Mouse (Mus musculus) embryo, embryonic 11 days (tissue): ENCODE results near the gene Foxi1.
"Not testable (repeated sequence)": the region's sequence is repeated elsewhere in the genome, so short reads cannot be mapped to it uniquely, and the experiment has no call there.

ENCODE experiments used
- DNase-seq: peaks from one replicate; pipeline ENCODE4 v3.0.0-alpha.2; 2015

Foxi1 gene

GRCm38 (mm10) chr11:34207989-34208388 is at the start of gene Foxi1:
TSS of gene Foxi1 (minus strand) at chr11:34208089.
- no peak for DNase-seq

GRCm38 (mm10) chr11:34242979-34243378 is 35.1 kb upstream of the Foxi1 start:
- DNase-seq = no peak

GRCm38 (mm10) chr11:34240252-34240651 is 32.4 kb upstream of the Foxi1 start:
- DNase-seq = no peak

- no peak for DNase-seq
These were observed 31.8 kb upstream of the Foxi1 start for GRCm38 (mm10) chr11:34239691-34240090.

- no peak for DNase-seq
These were observed 29.0 kb upstream of the Foxi1 start for GRCm38 (mm10) chr11:34236885-34237284.

- DNase-seq = peak; percentile 71
These were observed 28.3 kb upstream of the Foxi1 start for GRCm38 (mm10) chr11:34236091-34236759.

GRCm38 (mm10) chr11:34228758-34229364 is 21.0 kb upstream of the Foxi1 start:
- peak; percentile 80 for DNase-seq

GRCm38 (mm10) chr11:34227180-34227579 is 19.3 kb upstream of the Foxi1 start:
- DNase-seq = no peak

- not testable (repeated sequence) for DNase-seq
These were observed 12.7 kb upstream of the Foxi1 start for GRCm38 (mm10) chr11:34220596-34220995.

GRCm38 (mm10) chr11:34212853-34213252 is 5.0 kb upstream of the Foxi1 start:
- peak; percentile 74 for DNase-seq

GRCm38 (mm10) chr11:34202769-34203168 is 5.1 kb downstream of the Foxi1 start:
- DNase-seq = no peak

- no peak for DNase-seq
These were observed 12.7 kb downstream of the Foxi1 start for GRCm38 (mm10) chr11:34195142-34195541.

- no peak for DNase-seq
These were observed 13.5 kb downstream of the Foxi1 start for GRCm38 (mm10) chr11:34194158-34194941.

GRCm38 (mm10) chr11:34193658-34194057 is 14.2 kb downstream of the Foxi1 start:
- no peak for DNase-seq

- no peak for DNase-seq
These were observed 23.6 kb downstream of the Foxi1 start for GRCm38 (mm10) chr11:34184266-34184665.

- DNase-seq = peak; percentile 29
These were observed 26.4 kb downstream of the Foxi1 start for GRCm38 (mm10) chr11:34181214-34182117.

- no peak for DNase-seq
These were observed 29.1 kb downstream of the Foxi1 start for GRCm38 (mm10) chr11:34178752-34179151.

- no peak for DNase-seq
These were observed 31.5 kb downstream of the Foxi1 start for GRCm38 (mm10) chr11:34176371-34176770.

GRCm38 (mm10) chr11:34171221-34171620 is 36.7 kb downstream of the Foxi1 start:
- no peak for DNase-seq

- DNase-seq = peak; percentile 43
These were observed 38.4 kb downstream of the Foxi1 start for GRCm38 (mm10) chr11:34169464-34169894.

GRCm38 (mm10) chr11:34166392-34166791 is 41.5 kb downstream of the Foxi1 start:
- DNase-seq = no peak

GRCm38 (mm10) chr11:34165278-34165677 is 42.6 kb downstream of the Foxi1 start:
- DNase-seq = no peak

- no peak for DNase-seq
These were observed 49.0 kb downstream of the Foxi1 start for GRCm38 (mm10) chr11:34158916-34159315.
